Mouse (Mus musculus) heart, adult 2 months (tissue): ENCODE results near the gene Slc44a2. TPM values are rescaled to one million over a fixed set of nuclear protein-coding genes. Genes with fewer than 3 reads are reported as not detected.

Source experiments
- DNase-seq, 2 experiments: peaks; one replicate each; pipeline ENCODE4 v3.0.0; 2021
- H3K27ac ChIP-seq: fragments of 200-600 bp; 2 replicates; pipeline ENCODE4 v1.8.1; 2022
- H3K27me3 ChIP-seq: fragments of 200-500 bp; 2 replicates; pipeline ENCODE4 v1.6.1; 2012; ENCODE audit warnings: mild to moderate bottlenecking, low read length, inconsistent platforms, mixed read lengths; ENCODE audit not compliant: control insufficient read depth, insufficient read depth
- H3K36me3 ChIP-seq: fragments of 200-500 bp; 2 replicates; pipeline ENCODE4 v1.6.1; 2012; ENCODE audit warnings: low read length, inconsistent platforms; ENCODE audit not compliant: control insufficient read depth, insufficient read depth
- H3K4me1 ChIP-seq: fragments of 200-500 bp; 2 replicates; pipeline ENCODE4 v1.6.1; 2011; ENCODE audit warnings: low read length; ENCODE audit not compliant: control insufficient read depth, insufficient read depth
- H3K4me3 ChIP-seq: fragments of 200-600 bp; 2 replicates; pipeline ENCODE4 v1.8.1; 2022
- H3K79me2 ChIP-seq: fragments of 200-500 bp; replicated peaks from 2 replicates; pipeline ENCODE4 v1.6.1; 2012; ENCODE audit warnings: mild to moderate bottlenecking, inconsistent platforms, low read length, moderate library complexity, mixed read lengths; ENCODE audit not compliant: control insufficient read depth, insufficient read depth
- H3K9ac ChIP-seq: fragments of 200-500 bp; 2 replicates; pipeline ENCODE4 v1.6.1; 2012; ENCODE audit warnings: low read depth, mild to moderate bottlenecking, control low read depth, inconsistent platforms, low read length, mixed read lengths
- CTCF ChIP-seq: fragments of 200-600 bp; IDR thresholded peaks from 2 replicates; pipeline ENCODE4 v1.8.1; 2022; ENCODE audit warnings: antibody characterized with exemption, mild to moderate bottlenecking, moderate library complexity
- EP300 ChIP-seq: fragments of 200-500 bp; IDR thresholded peaks from 2 replicates; pipeline ENCODE4 v1.6.1; 2011; ENCODE audit warnings: low read depth, low read length, control low read depth; ENCODE audit not compliant: insufficient read depth
- POLR2A ChIP-seq: fragments of 200-500 bp; IDR thresholded peaks from 2 replicates; pipeline ENCODE4 v1.6.1; 2011; ENCODE audit warnings: mild to moderate bottlenecking, low read depth, low read length, control low read depth; ENCODE audit not compliant: insufficient read depth
- WGBS: fragments of 180-500 bp; shearing (Covaris S2); methylation state at CpG from one replicate; pipeline ENCODE4 v1.1.7; 2018; 5-methylcytosine and 5-hydroxymethylcytosine counted together
- intact Hi-C: fragments of 180-260 bp; cut with DNase I; formaldehyde crosslinking; loops from one replicate; pipeline ENCODE4 v1.15.1; 2025
- polyA plus RNA-seq: library from polyadenylated mRNA; depleted of rRNA; stranded (reverse); fragments of >200 nt; gene quantifications from 2 replicates; pipeline ENCODE4 v1.2.3, GENCODE M21; 2012
- total RNA-seq, 2 experiments: library from RNA; stranded (reverse); gene quantifications; 2 replicates each; pipeline ENCODE4 v1.2.3; 2021

Gene Slc44a2
- total and polyA plus RNA-seq, 3 experiments: 77.0 to 89.5 (median 86.8) TPM

- no peak overlapping the region for H3K27ac ChIP-seq
Measured at GRCm38 (mm10) chr9:21275013-21275710, 45.3 kb upstream of the Slc44a2 start.

GRCm38 (mm10) chr9:21275727-21276126 lies 44.8 kb upstream of the Slc44a2 start:
- TF ChIP-seq CTCF (no peak), POLR2A (no peak), EP300 (no peak)
- Histone ChIP-seq H3K27ac (no peak overlapping the region), H3K79me2 (no peaks in the 10 kb centered on the region), H3K36me3 (no peaks in the 10 kb centered on the region; the same call in 1 of the 2 replicates), H3K4me1 (peaks cover 2% of the 10 kb centered on the region; the same call in 1 of the 2 replicates), H3K4me3 (no peak overlapping the region), H3K27me3 (no peaks in the 10 kb centered on the region), H3K9ac (no peak overlapping the region)
- WGBS: 85% methylated on average over 12 of the region's 12 CpGs
- no peak for DNase-seq
- intact Hi-C loops: no loop called here

More at GRCm38 (mm10) chr9:21275013-21275710, 45.3 kb upstream of the Slc44a2 start:
- Histone ChIP-seq H3K4me3 (no peak overlapping the region), H3K27me3 (no peaks in the 10 kb centered on the region), H3K9ac (no peak overlapping the region), H3K4me1 (peaks cover 2% of the 10 kb centered on the region; the same call in 1 of the 2 replicates), H3K36me3 (no peaks in the 10 kb centered on the region; the same call in 1 of the 2 replicates), H3K79me2 (no peaks in the 10 kb centered on the region; the same call in 1 of the 2 replicates)
- WGBS: 75% methylated on average over 7 of the region's 7 CpGs
- intact Hi-C loops: no loop called here
- no peak for TF ChIP-seq CTCF
- no peak for TF ChIP-seq EP300
- TF ChIP-seq POLR2A: no peak
- no peak for DNase-seq

GRCm38 (mm10) chr9:21276307-21276706 lies 44.2 kb upstream of the Slc44a2 start:
- intact Hi-C loops: no loop called here
- Histone ChIP-seq H3K27me3 (no peaks in the 10 kb centered on the region), H3K27ac (no peak overlapping the region), H3K79me2 (no peaks in the 10 kb centered on the region), H3K4me3 (no peak overlapping the region), H3K36me3 (no peaks in the 10 kb centered on the region; the same call in 1 of the 2 replicates), H3K4me1 (peaks cover 2% of the 10 kb centered on the region; the same call in 1 of the 2 replicates), H3K9ac (no peak overlapping the region)
- 74% methylated on average over 8 of the region's 8 CpGs for WGBS
- 0 out of 2 replicates have a peak, but pooled peaks have one; percentile 9 for TF ChIP-seq POLR2A
- no peak for TF ChIP-seq CTCF
- TF ChIP-seq EP300: no peak
- DNase-seq: no peak

- Histone ChIP-seq H3K4me1 (peaks cover 2% of the 10 kb centered on the region; the same call in 1 of the 2 replicates), H3K27me3 (no peaks in the 10 kb centered on the region), H3K79me2 (no peaks in the 10 kb centered on the region), H3K27ac (no peak overlapping the region), H3K36me3 (no peaks in the 10 kb centered on the region; the same call in 1 of the 2 replicates), H3K4me3 (no peak overlapping the region), H3K9ac (no peak overlapping the region)
- DNase-seq: peak in 1 of 2 experiments; percentile 32
- WGBS: 81% methylated on average over 5 of the region's 5 CpGs
- no peak for TF ChIP-seq EP300
- TF ChIP-seq CTCF: no peak
- intact Hi-C loops: no loop called here
Measured at GRCm38 (mm10) chr9:21277776-21278175, 42.7 kb upstream of the Slc44a2 start.

GRCm38 (mm10) chr9:21283591-21283990 lies 36.9 kb upstream of the Slc44a2 start:
- Histone ChIP-seq H3K4me1 (peaks cover 5% of the 10 kb centered on the region), H3K79me2 (no peaks in the 10 kb centered on the region), H3K36me3 (peaks cover 2% of the 10 kb centered on the region), H3K27me3 (no peaks in the 10 kb centered on the region), H3K9ac (no peak overlapping the region), H3K4me3 (no peak overlapping the region), H3K27ac (no peak overlapping the region)
- WGBS: 89% methylated on average over 5 of the region's 5 CpGs
- TF ChIP-seq CTCF (0 out of 2 replicates have a peak, but pooled peaks have one; percentile 13), POLR2A (no peak)
- intact Hi-C loops: loop anchor here (10.0 kb wide), 1 partner anchor 389 kb away; the partner anchor contains the start of gene Eif3g
- no peak for DNase-seq

- H3K9ac ChIP-seq: no peak overlapping the region
- no peak overlapping the region for H3K27ac ChIP-seq
- H3K79me2 ChIP-seq: no peaks in the 10 kb centered on the region
- peaks cover 5% of the 10 kb centered on the region for H3K4me1 ChIP-seq
- DNase-seq: no peak
- H3K27me3 ChIP-seq: no peaks in the 10 kb centered on the region
- H3K4me3 ChIP-seq: no peak overlapping the region
- H3K36me3 ChIP-seq: peaks cover 4% of the 10 kb centered on the region
- WGBS: 89% methylated on average over 3 of the region's 3 CpGs
- intact Hi-C loops: loop anchor here (10.0 kb wide), 1 partner anchor 389 kb away; the partner anchor contains the start of gene Eif3g
- TF ChIP-seq CTCF: no peak
- no peak for TF ChIP-seq EP300
- no peak for TF ChIP-seq POLR2A
Measured at GRCm38 (mm10) chr9:21283994-21284393, 36.5 kb upstream of the Slc44a2 start.
